Mouse (Mus musculus): ENCODE results near the gene Tmem19. TPM values are rescaled to one million over a fixed set of nuclear protein-coding genes. Genes with fewer than 3 reads are reported as not detected.
"Not testable (repeated sequence)": the region's sequence is repeated elsewhere in the genome, so short reads cannot be mapped to it uniquely, and the experiment has no call there.

Gene Tmem19
- polyA plus RNA-seq, 1 experiment from 2014 or later, result 35.8 TPM

GRCm38 (mm10) chr10:115336901-115337300 is 25.4 kb downstream of the Tmem19 start:
- H3K4me3 ChIP-seq, result no peak overlapping the region
- WGBS, result 89% methylated on average over 4 of the region's 4 CpGs
- no peaks in the 10 kb centered on the region for H3K9me3 ChIP-seq
- H3K27ac ChIP-seq, result no peak overlapping the region
- H3K36me3 ChIP-seq, result peaks cover 32% of the 10 kb centered on the region
- no peaks in the 10 kb centered on the region for H3K4me1 ChIP-seq (replicated peaks)
- no peak for DNase-seq (ENCODE audit: low spot score)
- H3K27me3 ChIP-seq (ENCODE audit: insufficient read depth, poor library complexity, severe bottlenecking), result no peaks in the 10 kb centered on the region

DNA sequence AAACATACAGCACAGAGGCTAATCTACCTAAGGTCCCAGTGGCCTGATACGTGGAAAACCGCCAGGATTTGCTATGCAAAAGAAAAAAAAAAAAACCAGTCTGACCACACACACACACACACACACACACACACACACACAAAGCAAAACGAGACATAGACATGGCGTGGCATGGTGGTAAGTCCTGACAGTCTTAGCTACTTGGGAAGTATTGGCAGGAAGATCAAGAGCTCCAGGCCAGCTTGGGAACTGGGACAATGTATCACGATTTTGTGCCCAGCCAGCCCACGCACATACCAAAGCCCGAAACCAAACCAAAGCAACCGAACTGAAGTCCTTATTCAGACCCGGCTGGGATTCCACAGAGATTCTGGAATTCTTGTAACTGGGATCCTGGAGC is 28.8 kb downstream of the Tmem19 start:
- Histone ChIP-seq H3K4me3 (no peak overlapping the region), H3K36me3 (0 out of 2 replicates have a peak, but pooled peaks cover 6% of the 10 kb centered on the region)
- 81% methylated on average over 9 of the region's 9 CpGs for WGBS

DNA sequence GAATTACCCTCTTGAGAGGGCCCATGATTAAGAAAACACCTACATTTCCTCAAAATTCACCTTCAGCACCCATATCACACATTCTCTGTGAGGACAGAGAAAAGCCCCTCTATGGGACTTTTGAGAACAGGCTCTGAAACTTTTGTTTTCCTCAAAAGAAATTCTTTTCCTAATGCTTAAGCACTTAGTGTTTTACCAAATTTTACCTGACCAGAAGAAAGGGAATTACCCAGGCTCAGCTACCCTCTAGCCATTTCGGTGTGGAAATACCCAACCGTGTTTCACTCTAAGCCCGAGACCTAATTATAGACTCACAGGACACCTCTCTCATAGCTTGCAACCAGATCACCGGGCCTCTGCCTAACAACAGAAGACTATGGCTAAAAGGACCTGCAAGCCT is 29.3 kb downstream of the Tmem19 start:
- H3K27ac ChIP-seq, result no peak overlapping the region
- 93% methylated on average over 4 of the region's 4 CpGs for WGBS

More for the DNA sequence above, 28.8 kb downstream of the Tmem19 start:
- H3K27me3 ChIP-seq (ENCODE audit: insufficient read depth, poor library complexity, severe bottlenecking), result no peaks in the 10 kb centered on the region
- H3K4me1 ChIP-seq (replicated peaks), result no peaks in the 10 kb centered on the region
- H3K9me3 ChIP-seq, result no peaks in the 10 kb centered on the region
- no peak overlapping the region for H3K27ac ChIP-seq
- no peak for DNase-seq (ENCODE audit: low spot score)

DNA sequence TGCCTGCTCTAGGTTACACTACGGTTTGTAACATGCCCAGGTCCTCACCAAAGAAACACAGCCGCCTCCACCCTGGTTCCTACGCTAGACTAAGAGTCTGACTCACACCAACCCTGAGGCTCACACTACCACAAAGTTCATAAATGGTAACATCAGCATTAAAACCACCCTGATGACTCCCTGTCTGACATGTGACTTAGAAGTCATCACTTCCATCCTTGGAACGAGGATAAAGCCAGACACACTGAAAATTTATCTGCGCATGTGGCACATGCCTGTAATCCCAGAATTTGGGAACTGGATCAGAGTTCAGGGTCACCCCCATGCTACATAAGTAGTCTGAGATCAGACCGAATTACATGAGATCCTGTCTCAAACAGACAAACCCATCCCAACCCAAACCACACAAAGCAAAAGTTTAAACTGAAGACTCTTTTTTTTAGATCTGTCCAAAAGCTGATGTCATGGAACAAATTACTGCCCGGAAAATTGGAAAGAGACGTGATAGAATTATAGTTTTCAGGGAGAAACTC is 29.8 kb downstream of the Tmem19 start:
- WGBS, result 87% methylated on average over 8 of the region's 8 CpGs
- Histone ChIP-seq H3K27ac (no peak overlapping the region), H3K4me1 (replicated peaks) (no peaks in the 10 kb centered on the region)

More for the DNA sequence above, 29.3 kb downstream of the Tmem19 start:
- DNase-seq (ENCODE audit: low spot score), result no peak
- H3K4me3 ChIP-seq, result no peak overlapping the region
- H3K4me1 ChIP-seq (replicated peaks), result no peaks in the 10 kb centered on the region
- H3K36me3 ChIP-seq, result 0 out of 2 replicates have a peak, but pooled peaks cover under 1% of the 10 kb centered on the region
- H3K9me3 ChIP-seq, result no peaks in the 10 kb centered on the region
- no peaks in the 10 kb centered on the region for H3K27me3 ChIP-seq (ENCODE audit: insufficient read depth, poor library complexity, severe bottlenecking)

DNA sequence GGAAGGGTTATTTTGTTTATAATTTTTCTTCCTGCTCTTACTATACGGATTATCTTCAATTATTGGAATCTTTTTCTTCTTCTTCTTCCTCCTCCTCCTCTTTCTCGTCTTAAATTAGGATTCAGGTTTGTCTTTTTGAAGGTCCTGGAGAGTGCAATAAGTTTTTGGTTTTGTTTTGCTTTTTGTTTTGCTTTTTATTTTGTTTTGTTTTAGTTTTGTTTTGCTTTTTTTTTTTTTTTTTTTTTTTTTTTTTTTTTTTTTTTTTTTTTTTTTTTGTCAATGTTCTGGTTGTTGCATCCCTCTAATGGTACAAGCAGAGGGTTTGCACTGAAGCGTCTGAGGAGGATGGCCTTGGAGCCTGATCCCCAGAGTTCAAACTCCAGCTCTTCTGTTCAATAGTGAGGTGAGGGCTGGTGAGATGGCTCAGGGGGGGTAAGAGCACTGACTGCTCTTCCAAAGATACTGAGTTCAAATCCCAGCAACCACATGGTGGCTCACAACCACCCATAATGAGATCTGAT is 33.2 kb downstream of the Tmem19 start:
- Histone ChIP-seq H3K36me3 (no peaks in the 10 kb centered on the region), H3K9me3 (no peaks in the 10 kb centered on the region), H3K4me3 (no peak overlapping the region), H3K27ac (no peak overlapping the region), H3K4me1 (replicated peaks) (no peaks in the 10 kb centered on the region), H3K27me3 (ENCODE audit: insufficient read depth, poor library complexity, severe bottlenecking) (no peaks in the 10 kb centered on the region)
- DNase-seq (ENCODE audit: low spot score), result no peak
- 81% methylated on average over 3 of the region's 3 CpGs for WGBS

More for the DNA sequence above, 29.8 kb downstream of the Tmem19 start:
- H3K4me3 ChIP-seq, result no peak overlapping the region
- H3K36me3 ChIP-seq, result no peaks in the 10 kb centered on the region
- no peaks in the 10 kb centered on the region for H3K9me3 ChIP-seq
- H3K27me3 ChIP-seq (ENCODE audit: insufficient read depth, poor library complexity, severe bottlenecking), result no peaks in the 10 kb centered on the region
- DNase-seq (ENCODE audit: low spot score), result no peak

- Histone ChIP-seq H3K4me1 (replicated peaks) (no peaks in the 10 kb centered on the region), H3K9me3 (no peaks in the 10 kb centered on the region), H3K36me3 (no peaks in the 10 kb centered on the region), H3K4me3 (no peak overlapping the region), H3K27ac (no peak overlapping the region), H3K27me3 (ENCODE audit: insufficient read depth, poor library complexity, severe bottlenecking) (no peaks in the 10 kb centered on the region)
- DNase-seq (ENCODE audit: low spot score), result no peak
- WGBS, result 84% methylated on average over 6 of the region's 6 CpGs
Measured at GRCm38 (mm10) chr10:115328514-115328913, 33.8 kb downstream of the Tmem19 start.

- H3K27me3 ChIP-seq (ENCODE audit: insufficient read depth, poor library complexity, severe bottlenecking), result no peaks in the 10 kb centered on the region
- 14% methylated on average over 6 of the region's 6 CpGs for WGBS
- no peaks in the 10 kb centered on the region for H3K9me3 ChIP-seq
- H3K4me1 ChIP-seq (replicated peaks), result no peaks in the 10 kb centered on the region
- H3K4me3 ChIP-seq, result no peak overlapping the region
- peak; percentile 62 for DNase-seq (ENCODE audit: low spot score)
- no peaks in the 10 kb centered on the region for H3K36me3 ChIP-seq
- H3K27ac ChIP-seq, result no peak overlapping the region
Measured at GRCm38 (mm10) chr10:115323295-115323694, 39.0 kb downstream of the Tmem19 start.

GRCm38 (mm10) chr10:115321317-115322035 is 40.8 kb downstream of the Tmem19 start:
- Histone ChIP-seq H3K36me3 (no peaks in the 10 kb centered on the region), H3K4me3 (no peak overlapping the region), H3K27me3 (ENCODE audit: insufficient read depth, poor library complexity, severe bottlenecking) (no peaks in the 10 kb centered on the region), H3K27ac (no peak overlapping the region), H3K4me1 (replicated peaks) (peaks cover 1% of the 10 kb centered on the region), H3K9me3 (no peaks in the 10 kb centered on the region)
- no peak for DNase-seq (ENCODE audit: low spot score)
- WGBS, result 74% methylated on average over 5 of the region's 5 CpGs

DNA sequence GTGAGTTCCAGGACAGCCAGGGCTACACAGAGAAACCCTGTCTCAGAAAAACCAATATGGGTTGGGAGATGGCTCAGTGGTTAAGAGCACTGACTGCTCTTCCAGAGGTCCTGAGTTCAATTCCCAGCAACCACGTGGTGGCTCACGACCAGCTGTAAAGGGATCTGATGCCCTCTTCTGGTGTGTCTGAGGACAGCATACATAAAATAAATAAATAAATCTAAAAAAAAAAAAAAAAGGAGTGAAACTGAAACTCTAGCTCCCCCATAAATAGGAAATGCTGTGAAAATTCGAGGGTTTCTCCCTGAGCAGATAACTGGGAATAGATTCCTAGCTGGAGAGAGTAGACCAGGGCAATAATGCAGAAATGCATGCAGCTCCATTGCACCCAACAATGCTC is 43.9 kb downstream of the Tmem19 start:
- not testable (repeated sequence) for H3K27me3 ChIP-seq (ENCODE audit: insufficient read depth, poor library complexity, severe bottlenecking); H3K4me3 ChIP-seq; H3K9me3 ChIP-seq; H3K36me3 ChIP-seq; DNase-seq (ENCODE audit: low spot score); H3K27ac ChIP-seq
- H3K4me1 ChIP-seq (replicated peaks), result peaks cover 20% of the 10 kb centered on the region
- WGBS, result 65% methylated on average over 3 of the region's 3 CpGs

DNA sequence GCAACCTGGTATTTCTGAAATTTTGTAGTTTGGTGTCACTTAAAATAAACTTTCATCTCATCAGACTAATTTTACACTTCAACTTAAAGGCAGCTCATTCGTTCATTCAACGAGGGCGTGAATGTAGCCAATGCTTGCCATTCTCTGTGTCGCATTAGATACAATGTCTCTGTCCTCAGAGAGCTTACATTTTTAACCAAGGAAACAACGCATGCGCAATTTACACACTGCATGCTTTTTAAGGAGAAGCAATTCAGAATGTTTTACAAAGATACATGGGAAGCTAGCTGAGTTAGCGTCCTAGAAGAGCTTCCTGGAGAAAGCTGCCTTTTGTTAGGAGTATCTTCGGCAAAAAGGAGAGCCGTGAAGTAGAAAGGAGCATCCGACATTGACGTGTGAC is 46.0 kb downstream of the Tmem19 start:
- no peak for DNase-seq (ENCODE audit: low spot score)
- peak overlapping the region; percentile 93 for H3K4me3 ChIP-seq
- H3K27ac ChIP-seq, result peak overlapping the region; percentile 94
- 64% methylated on average over 11 of the region's 11 CpGs for WGBS
- no peaks in the 10 kb centered on the region for H3K27me3 ChIP-seq (ENCODE audit: insufficient read depth, poor library complexity, severe bottlenecking)
- H3K9me3 ChIP-seq, result no peaks in the 10 kb centered on the region
- peaks cover 34% of the 10 kb centered on the region for H3K4me1 ChIP-seq (replicated peaks)
- H3K36me3 ChIP-seq, result 0 out of 2 replicates have a peak, but pooled peaks cover 3% of the 10 kb centered on the region

GRCm38 (mm10) chr10:115315473-115316171 is 46.7 kb downstream of the Tmem19 start, which contains the start of gene Rab21:
Rab21 (minus strand) TSS chr10:115315594.
- DNase-seq (ENCODE audit: low spot score), result peak; percentile 97
- 0 out of 2 replicates have a peak, but pooled peaks cover 3% of the 10 kb centered on the region for H3K36me3 ChIP-seq
- peaks cover 36% of the 10 kb centered on the region for H3K4me1 ChIP-seq (replicated peaks)
- WGBS, result under 1% methylated on average over 48 of the region's 48 CpGs
- no peaks in the 10 kb centered on the region for H3K27me3 ChIP-seq (ENCODE audit: insufficient read depth, poor library complexity, severe bottlenecking)
- H3K27ac ChIP-seq, result peak within 1 kb of the TSS; percentile 94
- H3K4me3 ChIP-seq, result peak within 1 kb of the TSS; percentile 93
- H3K9me3 ChIP-seq, result no peaks in the 10 kb centered on the region

GRCm38 (mm10) chr10:115314582-115315452 is 47.5 kb downstream of the Tmem19 start:
- H3K36me3 ChIP-seq, result 0 out of 2 replicates have a peak, but pooled peaks cover 3% of the 10 kb centered on the region
- H3K4me1 ChIP-seq (replicated peaks), result peaks cover 36% of the 10 kb centered on the region
- H3K9me3 ChIP-seq, result no peaks in the 10 kb centered on the region
- no peaks in the 10 kb centered on the region for H3K27me3 ChIP-seq (ENCODE audit: insufficient read depth, poor library complexity, severe bottlenecking)
- no peak for DNase-seq (ENCODE audit: low spot score)
- peak overlapping the region; percentile 94 for H3K27ac ChIP-seq
- peak overlapping the region; percentile 93 for H3K4me3 ChIP-seq
- WGBS, result 3% methylated on average over 73 of the region's 73 CpGs

Measured in hindbrain, embryonic 10.5 days (tissue).